Mouse (Mus musculus) kidney, embryonic 16.5 days (tissue): ENCODE data around the gene Adamtsl3. TPM values are rescaled to one million over a fixed set of nuclear protein-coding genes. Genes with fewer than 3 reads are reported as not detected.
"Not testable (repeated sequence)": the region's sequence is repeated elsewhere in the genome, so short reads cannot be mapped to it uniquely, and the experiment has no call there.

Source experiments
- ATAC-seq: fragments of 200-750 bp; cut with Nextera tagmentation; 2 replicates; pipeline ENCODE4 v1.8.0; 2017; ENCODE audit warnings: moderate TSS enrichment; ENCODE audit not compliant: low FRiP score, low TSS enrichment
- H3K27ac ChIP-seq: fragments of 300-500 bp; sonication (generic); 2 replicates; pipeline ENCODE4 v1.5.1; 2014; ENCODE audit warnings: low read length
- H3K27me3 ChIP-seq: fragments of 300-500 bp; sonication (generic); 2 replicates; pipeline ENCODE4 v1.6.1; 2014; ENCODE audit warnings: low read length, control low read depth, mixed read lengths; ENCODE audit not compliant: insufficient read depth
- H3K36me3 ChIP-seq: fragments of 300-500 bp; sonication (generic); 2 replicates; pipeline ENCODE4 v1.6.1; 2014; ENCODE audit warnings: low read length, control low read depth, mixed read lengths; ENCODE audit not compliant: insufficient read depth
- H3K4me1 ChIP-seq: fragments of 300-500 bp; sonication (generic); 2 replicates; pipeline ENCODE4 v1.6.1; 2014; ENCODE audit warnings: low read length, control low read depth, mixed read lengths; ENCODE audit not compliant: insufficient read depth
- H3K4me2 ChIP-seq: fragments of 300-500 bp; sonication (generic); replicated peaks from 2 replicates; pipeline ENCODE4 v1.6.1; 2014; ENCODE audit warnings: low read depth, low read length
- H3K4me3 ChIP-seq: fragments of 300-500 bp; sonication (generic); 2 replicates; pipeline ENCODE4 v1.5.1; 2014; ENCODE audit warnings: mild to moderate bottlenecking, low read length
- H3K9ac ChIP-seq: fragments of 300-500 bp; sonication (generic); replicated peaks from 2 replicates; pipeline ENCODE4 v1.6.1; 2014; ENCODE audit warnings: low read length
- H3K9me3 ChIP-seq: fragments of 300-500 bp; sonication (generic); 2 replicates; pipeline ENCODE4 v1.6.1; 2016; ENCODE audit warnings: low read length, control low read depth
- WGBS: fragments of 180-500 bp; shearing (Covaris S2); extraction: QIAGEN DNeasy Blood & Tissue Kit; methylation state at CpG from one replicate; pipeline ENCODE4 v1.1.7; 2014; 5-methylcytosine and 5-hydroxymethylcytosine counted together
- polyA plus RNA-seq: library from polyadenylated mRNA; unstranded; fragments of >200 nt; fragmentation: Nextera tagmentation; extraction: Ambion mirVana; gene quantifications from 2 replicates; pipeline ENCODE4 v1.2.1, GENCODE M21; 2015

The Adamtsl3 gene
- polyA plus RNA-seq, 1 experiment from 2014 or later: 0.47 TPM

DNA sequence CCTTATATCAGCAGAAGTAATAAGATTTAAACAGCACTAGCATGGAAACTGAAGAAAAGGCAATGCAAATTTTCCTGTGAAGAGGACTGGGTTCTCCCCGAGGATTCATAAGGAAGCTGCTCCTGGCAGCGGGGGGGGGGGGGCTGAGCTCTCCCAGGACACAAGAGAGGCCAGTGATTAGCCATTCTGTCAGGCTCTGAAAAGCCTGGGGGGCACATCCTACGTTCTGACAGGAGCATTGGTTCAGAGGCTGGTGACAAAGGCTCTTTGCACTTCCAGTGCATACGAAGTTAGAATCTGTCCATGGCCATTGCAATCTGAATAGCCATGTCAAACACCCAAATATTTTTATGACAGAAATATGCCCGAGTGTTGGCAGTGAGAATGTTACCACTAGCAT is 61.4 kb downstream of the Adamtsl3 start:
- H3K4me3 ChIP-seq: no peak overlapping the region
- H3K4me2 ChIP-seq: no peak overlapping the region
- no peaks in the 10 kb centered on the region for H3K4me1 ChIP-seq
- 66% methylated on average over 4 of the region's 5 CpGs for WGBS
- no peaks in the 10 kb centered on the region for H3K36me3 ChIP-seq
- H3K27ac ChIP-seq: no peak overlapping the region
- no peaks in the 10 kb centered on the region for H3K27me3 ChIP-seq
- no peak for ATAC-seq
- H3K9ac ChIP-seq: no peak overlapping the region
- H3K9me3 ChIP-seq: no peaks in the 10 kb centered on the region

DNA sequence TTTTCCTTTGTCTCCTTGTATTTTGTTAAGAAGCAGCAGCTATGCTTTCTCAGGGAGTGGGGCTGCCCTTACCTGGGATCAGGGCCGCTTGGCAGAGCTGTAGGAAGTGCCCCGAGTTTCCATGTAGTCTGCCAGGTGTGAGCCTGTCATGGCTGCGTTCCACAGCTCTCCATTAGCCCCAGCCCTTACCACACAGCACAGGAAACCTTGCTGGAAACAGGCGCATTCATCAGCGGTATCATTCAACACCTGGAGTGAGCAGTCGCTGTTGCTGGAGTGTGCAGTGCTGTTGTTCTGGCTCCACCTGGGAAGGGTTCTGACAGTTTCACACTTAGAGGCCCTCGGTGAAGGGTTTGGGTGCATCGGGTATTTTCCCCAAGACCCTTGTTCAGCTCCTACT is 62.1 kb downstream of the Adamtsl3 start:
- Histone ChIP-seq H3K4me3 (no peak overlapping the region), H3K4me1 (no peaks in the 10 kb centered on the region), H3K36me3 (no peaks in the 10 kb centered on the region), H3K9me3 (no peaks in the 10 kb centered on the region), H3K4me2 (no peak overlapping the region), H3K27ac (no peak overlapping the region), H3K27me3 (no peaks in the 10 kb centered on the region), H3K9ac (no peak overlapping the region)
- 82% methylated on average over 8 of the region's 8 CpGs for WGBS
- ATAC-seq: no peak

DNA sequence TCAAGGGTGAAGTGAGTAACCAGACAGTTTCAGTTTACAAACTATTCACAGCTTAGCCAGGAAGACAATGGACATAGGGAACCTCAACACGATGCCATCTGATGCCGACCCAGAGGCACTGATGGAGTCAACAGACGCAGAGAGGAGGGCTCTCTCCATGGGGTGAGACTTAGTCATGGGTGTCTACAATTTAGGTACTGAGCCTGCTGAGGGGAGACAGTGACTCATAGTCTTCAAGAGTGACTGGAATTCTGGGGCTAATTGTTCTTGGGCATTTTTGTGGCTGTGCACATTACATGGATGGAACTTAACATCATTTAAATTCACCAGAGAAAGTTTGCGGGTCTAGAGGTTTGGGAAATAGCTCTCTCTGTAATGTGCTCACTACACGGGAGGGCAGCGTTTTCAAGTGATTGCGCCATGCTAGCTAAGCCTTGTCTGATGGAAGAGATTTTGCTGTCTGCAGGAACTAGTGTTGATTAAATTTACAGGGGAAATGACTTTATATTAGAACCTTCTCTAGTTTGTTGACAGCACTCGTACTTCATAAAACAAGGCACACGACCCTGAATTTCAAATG is 70.1 kb downstream of the Adamtsl3 start:
- H3K9me3 ChIP-seq: no peaks in the 10 kb centered on the region
- H3K27me3 ChIP-seq: no peaks in the 10 kb centered on the region
- no peak overlapping the region for H3K9ac ChIP-seq
- no peak overlapping the region for H3K4me3 ChIP-seq
- ATAC-seq: no peak
- 81% methylated on average over 9 of the region's 9 CpGs for WGBS
- H3K27ac ChIP-seq: no peak overlapping the region
- no peak overlapping the region for H3K4me2 ChIP-seq
- no peaks in the 10 kb centered on the region for H3K4me1 ChIP-seq
- H3K36me3 ChIP-seq: no peaks in the 10 kb centered on the region

DNA sequence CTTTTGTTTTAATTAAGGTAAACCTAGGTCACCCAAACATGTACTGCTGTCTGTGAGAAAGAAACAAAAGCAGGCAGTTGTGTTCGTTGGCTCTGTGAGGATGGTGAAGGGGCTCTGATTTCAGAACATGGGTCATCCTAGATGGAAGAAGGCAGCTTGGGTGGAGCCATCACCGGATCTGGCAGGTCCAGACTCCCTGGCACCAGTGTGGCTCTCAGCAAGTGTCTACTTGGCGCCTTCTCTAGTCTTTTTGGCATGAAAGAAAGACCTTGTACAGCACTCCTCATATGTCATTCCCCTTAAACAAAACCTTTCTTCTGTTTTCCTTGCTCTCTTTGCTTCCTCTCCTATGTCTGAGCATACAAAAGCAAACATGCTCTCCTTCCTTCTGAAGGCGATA is 75.5 kb downstream of the Adamtsl3 start:
- 39% methylated on average over 4 of the region's 4 CpGs for WGBS
- no peaks in the 10 kb centered on the region for H3K36me3 ChIP-seq

DNA sequence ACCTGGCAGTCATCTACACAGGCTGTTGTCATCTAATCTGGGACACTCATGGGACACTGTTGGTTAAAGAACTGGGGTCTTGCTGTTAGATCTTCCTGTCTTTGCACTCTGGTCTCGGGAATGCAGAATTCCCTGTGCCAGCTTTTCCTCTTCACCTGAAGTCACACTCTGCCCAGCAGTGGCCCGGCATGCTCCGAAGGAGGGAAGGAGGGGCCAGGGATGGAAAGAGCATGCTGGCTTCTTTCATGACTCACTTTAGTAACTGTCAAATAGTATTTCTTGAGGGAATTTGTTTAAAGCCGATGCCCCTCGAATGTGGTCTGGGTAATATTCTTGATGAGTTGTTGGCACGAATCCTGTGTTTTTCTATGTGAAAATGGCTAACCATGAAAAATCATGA is 81.2 kb downstream of the Adamtsl3 start:
- WGBS: 87% methylated on average over 6 of the region's 6 CpGs
- ATAC-seq: no peak
- Histone ChIP-seq H3K36me3 (no peaks in the 10 kb centered on the region), H3K4me2 (no peak overlapping the region), H3K9ac (no peak overlapping the region), H3K27me3 (no peaks in the 10 kb centered on the region), H3K9me3 (no peaks in the 10 kb centered on the region), H3K27ac (no peak overlapping the region), H3K4me1 (no peaks in the 10 kb centered on the region), H3K4me3 (no peak overlapping the region)

More for the DNA sequence above, 75.5 kb downstream of the Adamtsl3 start:
- no peak overlapping the region for H3K9ac ChIP-seq
- no peaks in the 10 kb centered on the region for H3K9me3 ChIP-seq
- H3K27ac ChIP-seq: no peak overlapping the region
- no peaks in the 10 kb centered on the region for H3K27me3 ChIP-seq
- H3K4me2 ChIP-seq: no peak overlapping the region
- no peak overlapping the region for H3K4me3 ChIP-seq
- ATAC-seq: no peak
- no peaks in the 10 kb centered on the region for H3K4me1 ChIP-seq

DNA sequence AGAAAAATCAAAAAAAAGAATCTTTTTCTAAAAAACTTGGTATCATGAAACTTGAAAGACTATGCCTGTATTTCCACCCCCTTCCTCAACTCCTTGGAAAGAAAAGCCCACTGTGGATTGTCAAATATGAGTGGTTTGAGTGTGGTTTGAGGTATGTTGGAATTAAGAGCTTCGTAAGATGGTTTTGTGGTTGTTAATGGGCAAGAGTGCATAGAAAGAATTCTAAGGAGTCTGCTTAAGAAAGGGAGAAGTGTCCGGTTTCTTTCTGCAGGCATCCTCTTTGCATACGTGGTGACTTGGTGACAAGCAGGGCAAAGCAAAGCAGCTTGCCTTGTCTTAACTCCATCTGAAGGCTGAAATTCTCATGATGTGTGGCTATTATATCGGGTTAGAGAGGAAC is 81.6 kb downstream of the Adamtsl3 start:
- WGBS: 76% methylated on average over 4 of the region's 4 CpGs
- Histone ChIP-seq H3K4me3 (no peak overlapping the region), H3K27me3 (no peaks in the 10 kb centered on the region), H3K27ac (no peak overlapping the region), H3K36me3 (no peaks in the 10 kb centered on the region), H3K9me3 (no peaks in the 10 kb centered on the region), H3K4me1 (no peaks in the 10 kb centered on the region), H3K9ac (no peak overlapping the region), H3K4me2 (no peak overlapping the region)
- ATAC-seq: no peak

DNA sequence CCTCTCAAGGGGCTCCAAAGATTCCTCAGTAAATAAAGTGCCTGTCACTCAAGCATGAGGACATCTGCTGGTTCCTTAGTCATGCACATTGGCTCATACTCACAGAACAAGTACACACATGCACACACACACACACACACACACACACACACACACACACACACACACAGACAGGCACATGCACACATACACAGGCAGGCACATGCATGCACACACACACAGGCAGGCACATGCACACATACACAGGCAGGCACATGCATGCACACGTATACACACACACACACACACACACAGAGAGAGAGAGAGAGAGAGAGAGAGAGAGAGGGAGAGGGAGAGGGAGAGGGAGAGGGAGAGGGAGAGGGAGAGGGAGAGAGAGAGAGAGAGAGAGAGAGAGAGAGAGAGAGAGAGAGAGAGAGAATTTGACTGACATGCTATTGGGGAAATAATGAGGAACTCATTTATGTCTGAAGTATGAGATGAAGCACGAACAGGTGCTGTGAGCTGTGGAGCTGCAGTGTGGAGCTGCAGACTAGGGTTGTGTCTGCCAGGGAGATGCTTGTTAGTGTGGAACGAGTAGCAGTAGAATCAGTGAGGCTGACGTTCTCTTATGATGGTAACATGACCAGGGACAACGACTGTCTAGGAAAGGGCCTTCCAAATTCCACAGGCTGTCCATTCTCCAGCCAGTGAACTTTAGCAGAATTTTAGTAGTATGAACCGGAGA is 85.0 kb downstream of the Adamtsl3 start:
- H3K4me1 ChIP-seq, H3K4me2 ChIP-seq, H3K27ac ChIP-seq, H3K9me3 ChIP-seq, H3K9ac ChIP-seq, H3K4me3 ChIP-seq, ATAC-seq, H3K27me3 ChIP-seq, H3K36me3 ChIP-seq: not testable (repeated sequence)
- 53% methylated on average over 5 of the region's 6 CpGs for WGBS

DNA sequence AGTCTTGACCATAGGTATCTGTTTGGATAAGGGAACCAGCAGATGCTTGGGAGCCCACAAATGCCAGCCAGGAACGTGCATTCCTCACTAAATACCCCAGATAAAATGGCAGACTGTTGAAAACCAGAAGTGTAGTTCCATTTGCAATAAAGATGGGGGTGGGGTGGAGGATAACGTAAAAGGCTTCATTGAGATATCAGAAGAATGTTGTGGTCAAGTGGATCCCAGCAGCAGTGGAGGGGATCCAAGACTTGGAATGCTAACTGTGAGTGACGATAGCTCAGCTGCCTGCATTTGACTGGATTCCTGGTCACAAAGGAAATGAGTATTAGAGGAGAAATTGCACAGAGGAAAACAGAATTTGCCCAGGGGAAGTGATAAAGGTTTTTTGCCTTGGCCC is 87.1 kb downstream of the Adamtsl3 start:
- no peak overlapping the region for H3K27ac ChIP-seq
- ATAC-seq: no peak

DNA sequence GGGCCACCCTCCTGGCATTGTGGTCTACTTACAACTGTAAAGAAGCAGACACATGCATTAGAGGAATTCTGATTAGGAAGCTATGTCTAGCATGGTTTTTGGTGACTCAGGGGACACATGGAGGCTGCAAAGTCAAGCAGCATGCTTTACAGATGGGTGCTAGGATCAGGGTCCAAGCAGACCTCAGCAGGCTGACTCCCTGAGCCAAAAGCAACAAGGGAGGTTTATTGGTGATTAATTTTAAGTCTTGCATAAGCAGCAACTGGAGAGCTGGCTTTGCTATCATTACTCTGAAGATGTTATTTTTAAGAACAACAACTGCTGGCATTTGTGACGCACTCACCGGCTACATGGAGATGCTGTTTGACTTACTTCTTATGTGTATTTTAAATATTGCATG is 88.1 kb downstream of the Adamtsl3 start:
- Histone ChIP-seq H3K9me3 (no peaks in the 10 kb centered on the region), H3K36me3 (no peaks in the 10 kb centered on the region), H3K27me3 (no peaks in the 10 kb centered on the region), H3K9ac (no peak overlapping the region), H3K4me3 (no peak overlapping the region), H3K27ac (no peak overlapping the region), H3K4me1 (no peaks in the 10 kb centered on the region), H3K4me2 (no peak overlapping the region)
- WGBS: 65% methylated on average over 2 of the region's 2 CpGs
- no peak for ATAC-seq

More for the DNA sequence above, 87.1 kb downstream of the Adamtsl3 start:
- Histone ChIP-seq H3K4me2 (no peak overlapping the region), H3K9me3 (no peaks in the 10 kb centered on the region), H3K4me3 (no peak overlapping the region), H3K36me3 (no peaks in the 10 kb centered on the region), H3K4me1 (no peaks in the 10 kb centered on the region), H3K27me3 (no peaks in the 10 kb centered on the region), H3K9ac (no peak overlapping the region)
- WGBS: 69% methylated on average over 3 of the region's 3 CpGs

DNA sequence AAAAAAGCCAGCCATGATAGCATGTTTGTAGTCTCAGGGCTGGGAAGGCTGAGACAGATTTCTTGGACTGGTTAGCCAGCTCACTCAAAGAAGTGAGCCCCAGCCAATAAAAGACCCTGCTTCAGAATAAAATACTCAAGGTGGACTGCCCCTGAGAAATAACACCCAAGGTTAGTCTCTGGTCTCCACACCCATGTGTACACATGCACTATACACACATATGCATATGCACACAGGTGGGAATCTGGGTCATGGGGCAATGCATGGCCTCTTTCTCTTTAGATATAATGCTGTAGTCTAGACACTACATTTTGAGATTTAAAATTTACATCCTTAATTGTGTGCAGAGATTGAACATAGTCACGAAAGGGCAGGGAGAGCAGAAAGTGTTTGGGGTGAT is 88.8 kb downstream of the Adamtsl3 start:
- Histone ChIP-seq H3K36me3 (no peaks in the 10 kb centered on the region), H3K9ac (no peak overlapping the region), H3K27me3 (no peaks in the 10 kb centered on the region), H3K4me1 (no peaks in the 10 kb centered on the region), H3K4me3 (no peak overlapping the region), H3K4me2 (no peak overlapping the region), H3K9me3 (no peaks in the 10 kb centered on the region), H3K27ac (no peak overlapping the region)
- WGBS: 90% methylated on average over 1 of the region's 1 CpGs
- no peak for ATAC-seq
